Mouse (Mus musculus): ENCODE results near the gene Foxf2. TPM values are rescaled to one million over a fixed set of nuclear protein-coding genes. Genes with fewer than 3 reads are reported as not detected.

Foxf2 gene
- polyA plus RNA-seq, 1 experiment = not detected

DNA sequence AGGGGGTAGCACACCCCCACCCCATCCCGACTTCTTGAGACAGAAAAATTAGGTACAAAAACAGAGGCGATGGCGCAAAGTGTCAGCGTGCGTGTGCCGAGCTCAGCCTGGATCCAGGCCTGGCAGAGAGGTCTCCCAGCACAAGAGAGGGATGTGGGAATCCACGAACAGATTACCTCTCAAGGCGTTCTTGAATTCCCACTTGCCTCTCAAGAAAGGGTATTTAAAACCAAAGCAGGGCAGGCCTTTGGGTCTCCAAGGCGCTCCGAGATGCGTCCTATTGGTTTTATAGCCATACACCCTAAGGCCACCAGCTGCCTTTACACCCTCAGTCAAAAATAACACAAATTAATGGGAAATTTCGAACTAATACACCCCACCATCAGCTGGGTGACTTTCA, 4.4 kb downstream of the Foxf2 start:
- TF ChIP-seq CTCF (IDR thresholded peaks at IDR 0.05; ENCODE audit: insufficient read depth, low read depth, low read length) (no peak), POLR2A (IDR thresholded peaks at IDR 0.05; ENCODE audit: insufficient read depth, low read depth, low read length) (no peak)
- Histone ChIP-seq H3K4me1 (ENCODE audit: control insufficient read depth, insufficient read depth, low read length) (peaks cover 25% of the 10 kb centered on the region), H3K4me3 (ENCODE audit: insufficient read depth, low read depth, low read length) (0 out of 2 replicates have a peak overlapping the region, but pooled peaks have one; percentile 28), H3K27ac (ENCODE audit: insufficient read depth, low read depth, low read length) (no peak overlapping the region)
- WGBS = 13% methylated on average over 12 of the region's 12 CpGs

- Histone ChIP-seq H3K4me3 (ENCODE audit: insufficient read depth, low read depth, low read length) (no peak overlapping the region), H3K27ac (ENCODE audit: insufficient read depth, low read depth, low read length) (no peak overlapping the region), H3K4me1 (ENCODE audit: control insufficient read depth, insufficient read depth, low read length) (peaks cover 21% of the 10 kb centered on the region)
- WGBS = 19% methylated on average over 10 of the region's 10 CpGs
- TF ChIP-seq CTCF (IDR thresholded peaks at IDR 0.05; ENCODE audit: insufficient read depth, low read depth, low read length) (no peak), POLR2A (IDR thresholded peaks at IDR 0.05; ENCODE audit: insufficient read depth, low read depth, low read length) (no peak)
Observed at GRCm38 (mm10) chr13:31630551-31630950, 4.9 kb downstream of the Foxf2 start.

- 28% methylated on average over 3 of the region's 3 CpGs for WGBS
- H3K27ac ChIP-seq (ENCODE audit: insufficient read depth, low read depth, low read length) = no peak overlapping the region
- no peak overlapping the region for H3K4me3 ChIP-seq (ENCODE audit: insufficient read depth, low read depth, low read length)
- H3K4me1 ChIP-seq (ENCODE audit: control insufficient read depth, insufficient read depth, low read length) = peaks cover 14% of the 10 kb centered on the region
- TF ChIP-seq CTCF (IDR thresholded peaks at IDR 0.05; ENCODE audit: insufficient read depth, low read depth, low read length) (no peak), POLR2A (IDR thresholded peaks at IDR 0.05; ENCODE audit: insufficient read depth, low read depth, low read length) (no peak)
Observed at GRCm38 (mm10) chr13:31631291-31631690, 5.7 kb downstream of the Foxf2 start.

DNA sequence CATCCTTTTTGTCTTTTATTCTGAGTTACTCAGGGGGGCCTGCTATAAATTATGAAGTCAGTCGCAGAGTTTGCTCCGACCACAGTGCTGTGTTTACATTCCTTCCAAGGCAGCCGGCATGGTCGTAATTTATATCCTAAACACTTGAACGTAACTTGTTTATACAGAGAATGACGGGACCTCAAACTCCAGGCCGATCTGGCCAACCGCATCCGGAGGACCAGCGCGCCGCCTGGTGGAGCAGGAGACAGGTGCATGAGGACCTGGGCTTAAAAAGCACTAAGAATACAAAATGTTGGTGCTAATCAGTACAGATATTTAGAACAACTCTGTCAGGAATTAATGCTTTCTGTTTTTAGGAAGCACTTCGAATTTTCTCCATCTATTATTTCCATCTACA, 6.8 kb downstream of the Foxf2 start:
- 6% methylated on average over 13 of the region's 13 CpGs for WGBS
- peaks cover 7% of the 10 kb centered on the region for H3K4me1 ChIP-seq (ENCODE audit: control insufficient read depth, insufficient read depth, low read length)
- peak; percentile 58; the same call in 1 of the 2 replicates for TF ChIP-seq CTCF (IDR thresholded peaks at IDR 0.05; ENCODE audit: insufficient read depth, low read depth, low read length)
- no peak for TF ChIP-seq POLR2A (IDR thresholded peaks at IDR 0.05; ENCODE audit: insufficient read depth, low read depth, low read length)

GRCm38 (mm10) chr13:31633259-31633658, 7.6 kb downstream of the Foxf2 start:
- Histone ChIP-seq H3K27ac (ENCODE audit: insufficient read depth, low read depth, low read length) (no peak overlapping the region), H3K4me3 (ENCODE audit: insufficient read depth, low read depth, low read length) (no peak overlapping the region), H3K4me1 (ENCODE audit: control insufficient read depth, insufficient read depth, low read length) (peaks cover 7% of the 10 kb centered on the region)
- 86% methylated on average over 4 of the region's 4 CpGs for WGBS
- no peak for TF ChIP-seq POLR2A (IDR thresholded peaks at IDR 0.05; ENCODE audit: insufficient read depth, low read depth, low read length)
- TF ChIP-seq CTCF (IDR thresholded peaks at IDR 0.05; ENCODE audit: insufficient read depth, low read depth, low read length) = no peak

More for the DNA sequence above, 6.8 kb downstream of the Foxf2 start:
- Histone ChIP-seq H3K27ac (ENCODE audit: insufficient read depth, low read depth, low read length) (no peak overlapping the region), H3K4me3 (ENCODE audit: insufficient read depth, low read depth, low read length) (no peak overlapping the region)

GRCm38 (mm10) chr13:31635546-31635945, 9.9 kb downstream of the Foxf2 start:
- Histone ChIP-seq H3K4me3 (ENCODE audit: insufficient read depth, low read depth, low read length) (no peak overlapping the region), H3K4me1 (ENCODE audit: control insufficient read depth, insufficient read depth, low read length) (no peaks in the 10 kb centered on the region), H3K27ac (ENCODE audit: insufficient read depth, low read depth, low read length) (no peak overlapping the region)
- TF ChIP-seq CTCF (IDR thresholded peaks at IDR 0.05; ENCODE audit: insufficient read depth, low read depth, low read length) (no peak), POLR2A (IDR thresholded peaks at IDR 0.05; ENCODE audit: insufficient read depth, low read depth, low read length) (no peak)
- WGBS = 59% methylated on average over 4 of the region's 4 CpGs

DNA sequence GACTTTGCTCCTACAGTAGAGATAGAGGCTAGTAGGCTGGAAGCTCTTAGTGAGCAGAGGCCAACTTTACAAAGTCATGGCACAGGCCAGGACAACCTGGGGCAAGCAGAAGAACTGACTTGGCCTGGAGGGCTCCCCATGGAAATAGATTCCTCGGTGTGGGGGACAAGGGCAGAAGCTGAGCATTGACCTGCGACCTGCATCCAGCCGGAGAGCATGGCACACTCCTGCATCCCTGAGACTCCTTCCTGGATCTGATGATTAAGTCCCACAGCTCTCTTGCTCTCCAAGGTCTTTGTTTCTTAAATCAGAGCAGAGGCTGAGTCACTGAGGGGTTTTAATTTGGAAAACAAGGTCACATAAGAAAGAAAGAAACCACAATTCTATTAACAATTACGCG, 15.9 kb downstream of the Foxf2 start:
- TF ChIP-seq POLR2A (IDR thresholded peaks at IDR 0.05; ENCODE audit: insufficient read depth, low read depth, low read length) (no peak), CTCF (IDR thresholded peaks at IDR 0.05; ENCODE audit: insufficient read depth, low read depth, low read length) (no peak)
- Histone ChIP-seq H3K27ac (ENCODE audit: insufficient read depth, low read depth, low read length) (no peak overlapping the region), H3K4me3 (ENCODE audit: insufficient read depth, low read depth, low read length) (no peak overlapping the region), H3K4me1 (ENCODE audit: control insufficient read depth, insufficient read depth, low read length) (peaks cover 5% of the 10 kb centered on the region)
- 63% methylated on average over 5 of the region's 5 CpGs for WGBS

DNA sequence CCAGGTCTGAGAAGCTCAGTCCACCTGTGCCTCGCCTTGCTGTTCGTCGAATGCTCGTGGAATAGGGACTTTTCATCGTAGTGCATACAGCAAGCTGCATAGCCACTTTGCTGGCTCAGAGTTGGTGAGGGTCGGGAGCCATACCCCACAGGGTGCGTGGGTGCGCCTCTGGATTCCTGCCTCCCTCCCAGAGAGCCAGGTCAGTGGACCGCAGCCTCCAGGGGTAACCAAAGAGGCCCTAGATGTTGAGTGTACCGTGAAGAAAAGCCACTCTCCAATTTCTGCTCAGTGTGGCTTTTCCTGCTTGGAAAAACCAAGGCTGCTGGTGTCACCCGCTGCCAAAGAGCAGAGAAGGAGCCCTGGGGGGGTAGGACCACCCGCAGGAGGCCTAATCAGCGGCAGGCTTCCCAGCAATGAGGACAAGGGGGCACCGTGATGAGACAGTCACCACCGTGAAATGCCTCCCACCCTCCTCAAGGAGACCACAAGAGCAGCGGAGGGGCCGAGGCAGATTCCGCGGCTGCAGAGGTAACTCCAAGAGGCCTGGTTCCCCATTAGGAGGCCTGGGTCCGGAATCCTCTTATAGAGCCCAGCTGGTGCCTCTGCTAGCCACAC, 26.6 kb downstream of the Foxf2 start:
- no peak for TF ChIP-seq CTCF (IDR thresholded peaks at IDR 0.05; ENCODE audit: insufficient read depth, low read depth, low read length)
- TF ChIP-seq POLR2A (IDR thresholded peaks at IDR 0.05; ENCODE audit: insufficient read depth, low read depth, low read length) = no peak
- Histone ChIP-seq H3K27ac (ENCODE audit: insufficient read depth, low read depth, low read length) (no peak overlapping the region), H3K4me3 (ENCODE audit: insufficient read depth, low read depth, low read length) (no peak overlapping the region), H3K4me1 (ENCODE audit: control insufficient read depth, insufficient read depth, low read length) (no peaks in the 10 kb centered on the region)
- 87% methylated on average over 20 of the region's 20 CpGs for WGBS

GRCm38 (mm10) chr13:31656249-31656648, 30.6 kb downstream of the Foxf2 start:
- H3K27ac ChIP-seq (ENCODE audit: insufficient read depth, low read depth, low read length) = no peak overlapping the region
- no peaks in the 10 kb centered on the region for H3K4me1 ChIP-seq (ENCODE audit: control insufficient read depth, insufficient read depth, low read length)
- 64% methylated on average over 4 of the region's 4 CpGs for WGBS
- TF ChIP-seq POLR2A (IDR thresholded peaks at IDR 0.05; ENCODE audit: insufficient read depth, low read depth, low read length) = no peak
- TF ChIP-seq CTCF (IDR thresholded peaks at IDR 0.05; ENCODE audit: insufficient read depth, low read depth, low read length) = no peak
- H3K4me3 ChIP-seq (ENCODE audit: insufficient read depth, low read depth, low read length) = no peak overlapping the region
